8 mouse cellular contexts compared by ENCODE assay signal in the genomic region with DNA sequence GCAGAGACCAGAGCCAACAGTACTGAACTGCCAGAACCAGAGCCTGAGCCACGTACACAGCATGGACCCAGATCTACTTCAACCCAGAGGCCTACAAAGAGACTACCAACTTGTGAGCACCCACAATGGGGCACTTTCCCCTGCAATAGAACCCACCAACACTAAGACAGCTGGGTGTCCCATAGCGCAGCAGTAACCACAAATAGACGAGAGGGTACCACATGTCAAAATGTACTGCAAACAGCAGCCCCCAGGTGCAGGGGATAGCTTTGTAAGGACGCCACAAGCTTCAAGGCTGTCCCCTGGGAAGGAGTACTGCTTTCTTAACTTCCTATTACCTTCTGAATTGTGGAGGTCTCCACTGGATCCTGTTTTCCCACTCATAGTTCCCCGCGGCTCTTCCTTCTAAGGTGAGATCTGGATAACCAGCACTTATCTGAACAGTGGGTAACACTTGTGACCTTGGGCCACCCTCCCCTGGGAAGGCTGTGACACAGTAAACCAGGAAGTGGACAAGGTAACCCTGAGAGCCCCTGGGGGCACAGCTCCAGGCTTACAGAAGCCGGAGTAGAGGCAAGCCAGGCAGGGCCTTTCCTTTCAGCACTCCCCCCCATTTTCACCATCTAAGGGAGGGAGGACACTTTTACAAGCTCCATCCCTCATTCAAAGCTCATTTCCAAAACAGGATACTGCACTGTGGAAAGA. TPM values are rescaled to one million over a fixed set of nuclear protein-coding genes. Genes with fewer than 3 reads are reported as not detected.
A peak's percentile ranks its signal among the peaks of the same experiment; 100 is the strongest.
DNase-seq lines count a peak whose midpoint lies in the region; ATAC-seq and TF ChIP-seq lines count a peak whose summit lies in the region.

No protein-coding gene starts in this region.

- H3K4me3 ChIP-seq in heart, embryonic 12.5 days, result peak overlapping the region; percentile 92
- peak overlapping the region; percentile 73; the same call in 1 of the 2 replicates for H3K4me3 ChIP-seq in hindbrain, embryonic 16.5 days (ENCODE audit: low read length)
- peak overlapping the region; percentile 63 for H3K4me3 ChIP-seq in myocyte

- 51% methylated on average over 7 of the region's 7 CpGs for WGBS in heart, embryonic 12.5 days
- WGBS in hindbrain, embryonic 16.5 days, result 80% methylated on average over 7 of the region's 7 CpGs

- H3K36me3 ChIP-seq in heart, embryonic 12.5 days, result peaks cover 11% of the 10 kb centered on the region
- H3K36me3 ChIP-seq in hindbrain, embryonic 16.5 days (ENCODE audit: control insufficient read depth, insufficient read depth, low read length), result no peaks in the 10 kb centered on the region
- no peaks in the 10 kb centered on the region for H3K36me3 ChIP-seq in myocyte (ENCODE audit: control insufficient read depth, insufficient read depth)

- peak overlapping the region; percentile 98 for H3K9ac ChIP-seq in heart, embryonic 12.5 days
- H3K9ac ChIP-seq in hindbrain, embryonic 16.5 days (ENCODE audit: low read depth, low read length), result no peak overlapping the region

- H3K4me2 ChIP-seq in heart, embryonic 12.5 days, result peak overlapping the region; percentile 95
- H3K4me2 ChIP-seq in hindbrain, embryonic 16.5 days (ENCODE audit: low read length), result peak overlapping the region; percentile 81
- peak overlapping the region; percentile 96 for H3K4me2 ChIP-seq in myocyte (ENCODE audit: low read depth)

- no peak for DNase-seq in heart, adult 18-20 months
- peak; percentile 46 to 62 for DNase-seq in adrenal gland, postnatal 36 days
- DNase-seq in layer of hippocampus, adult 9-10 months (ENCODE audit: low spot score), result no peak
- no peak for DNase-seq in adipocyte (ENCODE audit: low spot score)
- no peak for DNase-seq in yolk sac, embryonic 10.5 days (ENCODE audit: low spot score)

- peaks cover 65% of the 10 kb centered on the region for H3K79me2 ChIP-seq in myocyte (ENCODE audit: control insufficient read depth, insufficient read depth)

- H3K9me3 ChIP-seq in heart, embryonic 12.5 days (replicated peaks), result no peaks in the 10 kb centered on the region
- no peaks in the 10 kb centered on the region for H3K9me3 ChIP-seq in hindbrain, embryonic 16.5 days (ENCODE audit: control insufficient read depth, low read length)

- peak overlapping the region; percentile 52 for H3K27ac ChIP-seq in heart, embryonic 12.5 days (ENCODE audit: poor library complexity, severe bottlenecking)
- no peak overlapping the region for H3K27ac ChIP-seq in hindbrain, embryonic 16.5 days (ENCODE audit: low read depth, low read length)

- H3K4me1 ChIP-seq in heart, embryonic 12.5 days (replicated peaks), result peaks cover 72% of the 10 kb centered on the region
- peaks cover 54% of the 10 kb centered on the region for H3K4me1 ChIP-seq in hindbrain, embryonic 16.5 days (ENCODE audit: control insufficient read depth, insufficient read depth, low read depth, low read length)

- TF ChIP-seq POLR2A in myocyte (IDR thresholded peaks at IDR 0.05; ENCODE audit: insufficient read length, low read depth), result no peak

- H3ac ChIP-seq in myocyte (ENCODE audit: control insufficient read depth, insufficient read length), result no peak overlapping the region

- ATAC-seq in heart, embryonic 12.5 days (ENCODE audit: insufficient number of reproducible peaks, low FRiP score), result no peak
- ATAC-seq in hindbrain, embryonic 16.5 days, result no peak

- H3K27me3 ChIP-seq in heart, embryonic 12.5 days (replicated peaks), result no peaks in the 10 kb centered on the region
- no peaks in the 10 kb centered on the region for H3K27me3 ChIP-seq in hindbrain, embryonic 16.5 days (replicated peaks; ENCODE audit: control insufficient read depth, insufficient read depth, low read length)
- H3K27me3 ChIP-seq in myocyte (ENCODE audit: control insufficient read depth, insufficient read depth, insufficient read length), result no peaks in the 10 kb centered on the region

TF ChIP-seq in myocyte, 11 proteins besides CTCF, POLR2A, EP300 and RAD21:
- TF ChIP-seq MYOD1 (IDR thresholded peaks at IDR 0.05; ENCODE audit: control insufficient read depth in 1 of 3, insufficient read length in 2 of 3, low read depth in 2 of 3), result peak in 1 of 3 experiments; percentile 8
- TF ChIP-seq TCF3 (IDR thresholded peaks at IDR 0.05; ENCODE audit: insufficient read length, low read depth), result no peak

RNA-seq across cellular contexts. Expression of gene Brd3os, which starts 31.1 kb away (rescaled TPM):
- polyA plus RNA-seq in heart, embryonic 12.5 days (2016; fragmentation: Nextera tagmentation; extraction: Ambion mirVana), result 2.9 and 3.2 TPM in 2 replicates
- total RNA-seq in heart, adult 18-20 months (2021), result 1 to 10 TPM; 1.4 to 1.8 TPM
- 10 to 100 TPM in 1 of 2 experiments, 1 to 10 TPM in 1; 9.2 to 11.4 TPM for total RNA-seq in adrenal gland, postnatal 36 days (2021)
- polyA plus RNA-seq in hindbrain, embryonic 16.5 days (2015; fragmentation: Nextera tagmentation; extraction: Ambion mirVana), result 45.6 and 46.2 TPM in 2 replicates
- 28.7 TPM for polyA plus RNA-seq in myocyte (2012; fragmentation: generic; extraction: Trizol)

RNA-seq across cellular contexts. Expression of gene Brd3, which starts 34.2 kb away (rescaled TPM):
- polyA plus RNA-seq in heart, embryonic 12.5 days (2016; fragmentation: Nextera tagmentation; extraction: Ambion mirVana), result 80.9 and 87.1 TPM in 2 replicates
- 10 to 100 TPM; 25.9 TPM for total RNA-seq in heart, adult 18-20 months (2021)
- 10 to 100 TPM; 64.5 to 78.6 TPM for total RNA-seq in adrenal gland, postnatal 36 days (2021)
- polyA plus RNA-seq in hindbrain, embryonic 16.5 days (2015; fragmentation: Nextera tagmentation; extraction: Ambion mirVana), result 102 and 129 TPM in 2 replicates
- 26.8 TPM for polyA plus RNA-seq in myocyte (2012; fragmentation: generic; extraction: Trizol)

RNA-seq across cellular contexts. Expression of gene Wdr5, which starts 41.7 kb away (rescaled TPM):
- 33.7 and 36.1 TPM in 2 replicates for polyA plus RNA-seq in heart, embryonic 12.5 days (2016; fragmentation: Nextera tagmentation; extraction: Ambion mirVana)
- total RNA-seq in heart, adult 18-20 months (2021), result 10 to 100 TPM; 23.5 to 26.5 TPM
- total RNA-seq in adrenal gland, postnatal 36 days (2021), result 10 to 100 TPM; 32.9 to 37.2 TPM
- polyA plus RNA-seq in hindbrain, embryonic 16.5 days (2015; fragmentation: Nextera tagmentation; extraction: Ambion mirVana), result 43.8 and 47.4 TPM in 2 replicates
- polyA plus RNA-seq in myocyte (2012; fragmentation: generic; extraction: Trizol), result 34.8 TPM

RNA-seq across cellular contexts. Expression of gene Vav2, which starts 46.4 kb away (rescaled TPM):
- 4.5 and 5.4 TPM in 2 replicates for polyA plus RNA-seq in heart, embryonic 12.5 days (2016; fragmentation: Nextera tagmentation; extraction: Ambion mirVana)
- 10 to 100 TPM; 10.2 to 13.1 TPM for total RNA-seq in heart, adult 18-20 months (2021)
- total RNA-seq in adrenal gland, postnatal 36 days (2021), result 10 to 100 TPM; 23.1 to 31.9 TPM
- 10.4 and 11.8 TPM in 2 replicates for polyA plus RNA-seq in hindbrain, embryonic 16.5 days (2015; fragmentation: Nextera tagmentation; extraction: Ambion mirVana)
- 14.1 TPM for polyA plus RNA-seq in myocyte (2012; fragmentation: generic; extraction: Trizol)

Comparison
In these comparisons a context has a peak if more than half of its experiments do, and no peak if none do; other contexts are left out.
1. DNase-seq: peak in adrenal gland, postnatal 36 days (2 of 2); none in heart, adult 18-20 months (0 of 2), layer of hippocampus, adult 9-10 months (single experiment), adipocyte (single experiment) and yolk sac, embryonic 10.5 days (single experiment).
2. Peak in every context shown above with its lines, with median percentiles within 50 percentile points of each other: H3K4me2 ChIP-seq and H3K4me3 ChIP-seq.